Mouse (Mus musculus) cerebellum, postnatal 4 days (tissue): ENCODE results near the gene Kiz.

Source experiments
- DNase-seq, 2 experiments: peaks; one replicate each; pipeline ENCODE4 v3.0.0; 2022; ENCODE audit warnings: low spot score in 2 of 2, mixed read lengths in 1 of 2

Kiz gene

GRCm38 (mm10) chr2:146975453-146976028 is 119.9 kb downstream of the Kiz start:
- no peak for DNase-seq

- DNase-seq = no peak
Observed at GRCm38 (mm10) chr2:146982786-146983185, 127.1 kb downstream of the Kiz start.

- no peak for DNase-seq
Observed at GRCm38 (mm10) chr2:146984831-146985230, 129.2 kb downstream of the Kiz start.

DNA sequence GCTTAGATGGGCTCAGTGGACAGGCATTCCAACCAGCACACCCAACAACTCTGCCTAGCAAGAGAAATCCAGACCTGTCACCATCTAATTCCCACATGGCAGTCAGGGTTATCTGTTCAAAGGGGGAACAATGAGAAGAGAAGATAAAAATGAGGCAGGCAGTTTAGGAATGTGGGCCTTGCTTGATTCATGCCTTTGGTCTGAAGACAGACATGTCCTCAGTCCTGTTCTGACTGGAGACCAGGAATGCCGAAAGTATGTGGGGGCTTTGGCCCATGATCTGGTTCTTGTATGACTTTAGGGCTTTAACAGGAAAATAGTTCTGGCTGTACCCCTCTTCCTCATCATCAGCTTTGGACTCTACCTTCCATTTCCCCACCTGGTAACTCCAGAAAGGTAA is 130.1 kb downstream of the Kiz start:
- no peak for DNase-seq

DNA sequence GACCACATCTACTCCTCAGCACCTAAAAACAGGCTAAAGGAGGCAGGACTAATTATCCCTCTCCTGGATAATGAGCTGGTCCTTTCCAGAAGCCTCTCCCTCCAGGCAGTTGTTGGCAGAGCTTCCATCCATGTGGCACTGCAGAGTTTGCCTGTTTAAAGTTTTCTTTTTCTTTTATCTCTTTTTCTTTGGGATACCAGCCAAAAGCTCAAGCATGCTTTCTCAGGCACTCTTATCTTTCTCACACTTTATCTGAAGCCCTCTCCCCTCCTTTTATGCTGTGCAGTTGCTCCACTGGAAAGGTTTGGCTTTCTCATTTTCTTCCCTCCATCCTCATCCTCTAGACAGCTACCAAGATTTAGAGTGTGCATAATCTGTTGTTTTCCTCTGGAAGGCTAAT is 130.8 kb downstream of the Kiz start:
- DNase-seq = no peak

DNA sequence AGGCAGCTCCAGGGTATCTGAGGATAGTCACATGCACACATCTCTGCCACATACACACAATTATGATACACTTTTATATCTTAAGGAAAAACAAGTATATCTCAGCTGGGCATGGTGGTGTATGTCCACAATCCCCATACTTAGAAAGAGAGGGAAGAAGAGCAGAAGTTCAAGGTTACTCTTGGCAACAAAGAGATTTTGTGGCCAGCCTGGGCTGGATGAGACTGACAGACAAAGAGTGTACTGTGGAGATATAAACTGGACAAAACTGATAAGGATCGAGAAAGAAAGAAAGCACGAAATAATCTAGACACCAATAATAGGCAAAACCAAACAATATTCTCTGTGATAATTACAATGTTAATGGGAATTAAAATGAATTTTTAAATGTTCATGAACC is 151.6 kb downstream of the Kiz start:
- no peak for DNase-seq

DNA sequence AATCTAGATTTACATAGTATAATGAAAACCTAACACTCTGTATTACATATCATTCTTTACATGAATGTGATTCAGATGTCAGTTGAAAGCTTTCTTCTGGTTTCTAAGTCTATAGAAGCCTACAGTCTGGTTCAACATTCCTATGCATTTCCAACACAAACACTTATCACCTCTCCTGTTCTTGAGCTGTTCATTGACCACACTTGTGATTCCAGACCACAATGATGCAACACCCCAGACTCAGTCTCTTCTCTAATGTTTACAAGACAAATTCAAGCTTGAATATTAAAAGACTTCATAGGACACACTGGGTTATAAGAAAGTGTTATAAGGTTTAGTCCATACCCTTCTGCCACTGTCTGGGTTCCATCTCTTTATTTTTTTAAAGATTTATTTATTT is 153.4 kb downstream of the Kiz start:
- DNase-seq = no peak

- no peak for DNase-seq
Observed at GRCm38 (mm10) chr2:147010141-147010540, 154.5 kb downstream of the Kiz start.

- DNase-seq = no peak
Observed at GRCm38 (mm10) chr2:147010952-147011351, 155.3 kb downstream of the Kiz start.

DNA sequence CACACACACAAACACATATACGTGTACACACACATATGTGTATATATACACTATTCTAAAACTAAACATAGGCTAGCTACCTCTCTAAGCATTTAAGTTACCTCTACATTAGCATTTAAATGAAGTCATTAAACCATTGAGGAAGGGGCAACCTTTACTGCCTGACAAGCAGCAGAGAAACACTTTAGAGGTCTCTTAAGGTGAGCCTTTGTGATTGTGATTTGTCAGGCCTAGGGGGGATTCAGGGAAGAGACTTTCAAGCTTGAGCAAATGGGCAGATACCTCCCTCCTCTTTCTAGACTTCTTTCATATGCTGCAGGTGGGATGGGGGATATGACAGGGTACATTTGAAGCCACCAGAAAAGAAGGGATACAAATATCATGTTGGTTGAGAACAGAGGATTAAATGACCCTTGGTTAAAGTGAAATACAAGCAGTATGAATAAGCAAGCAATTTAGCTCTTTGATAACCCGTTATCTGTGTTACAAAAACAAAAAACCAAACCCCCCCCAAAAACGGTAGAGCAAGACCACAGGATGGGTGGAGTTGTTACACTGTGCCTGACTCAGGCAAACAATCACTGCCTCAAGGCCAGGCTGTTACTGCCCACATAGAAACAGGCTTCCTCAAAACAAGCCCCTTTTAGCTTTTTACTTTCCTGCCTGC is 155.9 kb downstream of the Kiz start:
- no peak for DNase-seq

DNA sequence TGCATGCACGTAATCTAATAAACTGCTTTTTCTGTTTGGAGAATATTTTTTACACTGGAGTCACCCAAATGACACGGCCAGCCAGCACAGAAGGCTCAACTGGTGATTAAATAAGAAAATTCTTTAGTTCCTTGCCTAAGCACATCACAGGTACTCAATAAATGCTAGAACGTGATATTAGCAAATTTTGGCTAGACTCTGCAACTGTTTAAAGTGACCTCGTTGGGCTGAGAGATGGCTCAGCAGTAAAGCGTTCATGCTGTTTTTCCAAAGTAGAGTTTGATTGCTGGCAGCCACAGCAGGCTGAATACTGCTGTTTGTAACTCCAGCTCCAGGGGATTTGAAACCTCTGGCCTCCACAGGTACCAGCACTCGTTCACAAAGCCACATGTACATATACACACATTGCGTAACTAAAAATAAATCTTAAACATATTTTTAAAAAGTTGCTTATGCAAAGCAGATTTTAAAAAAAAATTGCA is 156.5 kb downstream of the Kiz start:
- no peak for DNase-seq

- peak; percentile 88 to 95 for DNase-seq
Observed at GRCm38 (mm10) chr2:147012623-147013184, 157.0 kb downstream of the Kiz start, which contains the start of gene Xrn2. Gene Xrn2 (plus strand): TSS chr2:147012996.

DNA sequence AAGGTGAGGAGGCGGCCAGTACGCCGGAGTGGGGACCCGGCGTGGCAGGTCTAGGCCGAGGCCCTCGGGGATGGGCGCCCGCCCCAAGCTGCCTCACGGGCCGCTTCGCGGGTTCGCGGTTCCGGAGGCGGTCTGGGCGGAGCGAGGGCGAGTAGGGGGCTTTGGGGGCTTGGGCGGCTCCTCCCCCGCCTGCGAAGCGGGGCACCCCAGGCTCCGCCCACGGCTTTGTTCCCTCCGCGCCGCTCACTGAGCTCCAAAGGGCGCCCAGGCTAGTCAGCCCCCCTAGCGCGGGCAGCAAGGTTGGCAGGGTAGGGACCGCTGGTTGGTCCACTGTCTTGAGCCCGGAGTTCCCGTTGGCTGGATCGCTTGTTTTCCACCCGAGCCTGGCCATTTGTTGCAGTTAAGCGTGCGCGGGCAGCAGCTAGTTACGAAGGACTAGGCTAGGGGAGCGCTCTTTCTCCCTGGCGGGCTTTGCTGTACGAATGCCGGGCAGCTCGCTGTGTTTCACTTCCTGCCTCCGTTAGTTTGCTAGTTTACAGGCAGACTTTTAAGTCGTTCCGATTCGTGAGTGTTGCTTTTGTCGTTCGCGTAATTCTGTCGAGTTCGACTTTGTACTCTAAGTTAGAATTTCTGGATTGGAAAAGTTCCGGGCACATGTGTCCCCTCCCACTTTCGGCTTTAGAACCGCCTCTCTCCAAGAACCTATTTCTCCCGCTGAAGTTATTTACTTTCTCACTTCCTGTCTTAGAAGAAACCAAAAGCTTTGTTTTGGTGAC is 157.7 kb downstream of the Kiz start:
- peak in 1 of 2 experiments; percentile 42 for DNase-seq

DNA sequence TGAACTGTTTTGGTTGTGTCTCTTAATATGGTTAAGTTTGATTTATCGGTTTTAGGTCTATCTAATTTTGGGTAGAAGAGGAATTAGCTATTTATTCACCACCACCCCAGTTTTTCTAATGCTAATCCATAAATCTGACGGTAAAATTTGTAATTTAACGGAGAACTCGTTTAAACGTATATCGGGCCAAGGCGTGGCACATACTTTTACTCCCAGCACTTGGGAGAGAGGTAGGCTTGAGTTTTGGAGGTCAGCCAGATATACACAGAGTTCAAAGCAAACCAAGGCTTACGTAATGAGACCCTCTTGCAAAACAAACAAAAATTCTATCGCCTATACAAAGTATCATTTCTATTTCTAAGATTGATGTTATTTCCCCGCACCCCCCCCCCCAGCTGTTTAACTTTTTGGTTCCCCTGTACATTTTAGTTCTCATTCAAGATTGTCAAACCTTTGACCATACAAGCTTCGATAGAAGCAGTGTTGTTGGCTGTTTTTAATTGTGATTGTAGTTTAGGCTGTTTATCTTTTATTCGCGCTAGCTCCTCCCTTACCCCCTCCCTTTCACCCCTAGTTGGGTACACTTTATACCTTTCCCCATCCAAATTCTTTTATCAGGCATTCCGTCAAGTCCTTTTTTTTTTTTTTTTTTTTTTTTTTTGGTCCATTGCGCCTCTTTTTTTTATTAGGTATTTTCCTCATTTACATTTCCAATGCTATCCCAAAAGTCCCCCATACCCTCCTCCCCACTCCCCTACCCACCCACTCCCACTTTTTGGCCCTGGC is 158.6 kb downstream of the Kiz start:
- no peak for DNase-seq
